9 mouse cellular contexts compared by ENCODE assay signal in the genomic region with DNA sequence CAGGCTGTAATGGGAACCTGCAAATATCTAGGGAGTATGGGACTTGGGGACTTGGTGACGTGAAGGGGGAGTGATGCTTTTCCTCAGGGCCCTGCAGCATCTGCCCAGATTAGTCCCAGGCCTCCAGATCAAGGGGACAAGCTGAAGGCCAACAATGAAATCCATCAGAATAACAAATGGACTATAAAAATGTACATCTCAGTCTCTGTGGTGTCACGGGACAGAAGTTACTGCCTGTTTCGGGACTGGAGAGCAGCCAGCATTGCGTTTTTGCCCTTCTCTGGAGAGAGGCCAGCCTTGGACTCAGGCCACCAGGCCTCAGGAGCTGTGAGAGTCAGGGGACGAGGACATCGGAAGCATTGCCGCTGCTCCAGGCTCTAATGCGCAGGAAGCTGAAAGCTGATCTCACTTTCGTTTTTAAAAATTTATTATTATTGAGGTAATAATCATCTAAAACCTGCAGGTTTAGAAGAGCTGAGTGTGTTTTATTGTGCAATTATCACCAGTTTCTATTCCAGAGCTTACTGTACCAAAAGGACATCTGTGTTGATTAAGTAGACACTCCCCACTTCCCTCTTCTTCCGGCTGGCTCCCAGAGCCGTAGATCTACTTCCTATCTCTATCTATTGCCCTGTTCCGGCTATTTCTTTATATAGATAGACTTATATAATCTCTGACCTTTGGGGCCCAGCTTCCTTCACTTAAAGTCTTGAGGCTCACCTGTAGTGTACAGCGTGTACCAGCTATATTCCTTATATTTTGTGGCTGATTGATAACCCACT.
DNase-seq lines count a peak whose midpoint lies in the region; ATAC-seq and TF ChIP-seq lines count a peak whose summit lies in the region.
"Had no signal": no experiment of that assay in that cellular context is flagged by ENCODE, and none has a peak within 500 bp of the region (broad histone marks: within the 10 kb centered on the region; RNA-seq: fewer than 3 reads in every experiment).

No protein-coding gene starts in this region.

- no peak for ATAC-seq in liver, embryonic 11.5 days (replicated peaks; ENCODE audit: low FRiP score)
- ATAC-seq in liver, embryonic 12.5 days, result no peak
- ATAC-seq in heart, postnatal 0 days (ENCODE audit: insufficient read depth, low read depth), result peak; percentile 55
- ATAC-seq in lung, embryonic 15.5 days (ENCODE audit: borderline replicate concordance, extremely low read depth, low FRiP score, low TSS enrichment), result peak; percentile 58; the same call in 1 of the 2 replicates
- ATAC-seq: Patski had no signal

- TF ChIP-seq POLR2A in bone marrow, adult 2 months (IDR thresholded peaks at IDR 0.05; ENCODE audit: borderline replicate concordance, control insufficient read depth, low read depth, low read length), result no peak

- H3K27me3 ChIP-seq in liver, embryonic 11.5 days (replicated peaks; ENCODE audit: control insufficient read depth, insufficient read depth, low read length), result no peaks in the 10 kb centered on the region; the same call in 1 of the 2 replicates
- no peaks in the 10 kb centered on the region; the same call in 1 of the 2 replicates for H3K27me3 ChIP-seq in liver, embryonic 12.5 days (replicated peaks)
- H3K27me3 ChIP-seq in heart, postnatal 0 days (ENCODE audit: control insufficient read depth, insufficient read depth, low read length), result 0 out of 2 replicates have a peak, but pooled peaks cover 3% of the 10 kb centered on the region
- no peaks in the 10 kb centered on the region for H3K27me3 ChIP-seq in lung, embryonic 15.5 days
- peaks cover 26% of the 10 kb centered on the region for H3K27me3 ChIP-seq in embryonic facial prominence, embryonic 10.5 days (replicated peaks; ENCODE audit: low read depth, poor library complexity, severe bottlenecking)
- H3K27me3 ChIP-seq: Patski had no signal

- H3K4me2 ChIP-seq in liver, embryonic 11.5 days, result no peak overlapping the region
- H3K4me2 ChIP-seq in liver, embryonic 12.5 days, result no peak overlapping the region
- H3K4me2 ChIP-seq in heart, postnatal 0 days (ENCODE audit: low read depth, low read length), result peak overlapping the region; percentile 42
- peak overlapping the region; percentile 30 for H3K4me2 ChIP-seq in lung, embryonic 15.5 days

- no peak for TF ChIP-seq CTCF in bone marrow, adult 2 months (IDR thresholded peaks at IDR 0.05; ENCODE audit: control insufficient read depth, insufficient read depth, low read length)
- no peak for TF ChIP-seq CTCF in heart, postnatal 0 days (IDR thresholded peaks at IDR 0.05; ENCODE audit: low read depth)

- no peak overlapping the region for H3K9ac ChIP-seq in liver, embryonic 11.5 days (ENCODE audit: low read depth, low read length)
- no peak overlapping the region for H3K9ac ChIP-seq in liver, embryonic 12.5 days
- H3K9ac ChIP-seq in heart, postnatal 0 days (replicated peaks; ENCODE audit: low read depth, low read length), result no peak overlapping the region
- H3K9ac ChIP-seq in lung, embryonic 15.5 days, result no peak overlapping the region

- H3K4me1 ChIP-seq in liver, embryonic 11.5 days (replicated peaks; ENCODE audit: control insufficient read depth, insufficient read depth, low read length), result no peaks in the 10 kb centered on the region
- peaks cover 5% of the 10 kb centered on the region for H3K4me1 ChIP-seq in liver, embryonic 12.5 days
- H3K4me1 ChIP-seq in bone marrow, adult 2 months (ENCODE audit: control insufficient read depth, insufficient read depth, low read length), result no peaks in the 10 kb centered on the region; the same call in 1 of the 2 replicates
- H3K4me1 ChIP-seq in heart, postnatal 0 days (ENCODE audit: control insufficient read depth, insufficient read depth), result peaks cover 18% of the 10 kb centered on the region
- H3K4me1 ChIP-seq in lung, embryonic 15.5 days, result peaks cover 10% of the 10 kb centered on the region
- H3K4me1 ChIP-seq in embryonic facial prominence, embryonic 10.5 days, result peaks cover 15% of the 10 kb centered on the region

- peak; percentile 24 for DNase-seq in liver, embryonic 11.5 days (ENCODE audit: low spot score)
- peak; percentile 60 for DNase-seq in heart, postnatal 0 days (ENCODE audit: low spot score)
- no peak for DNase-seq in spleen, adult 12 weeks (ENCODE audit: low spot score)
- no peak for DNase-seq in embryonic facial prominence, embryonic 10.5 days (ENCODE audit: low spot score)
- no peak for DNase-seq in c-Kit-positive CD71-positive TER-119-positive erythroid progenitor cells, embryonic 14.5 days (ENCODE audit: low spot score)

- H3K9me3 ChIP-seq in liver, embryonic 11.5 days (ENCODE audit: control insufficient read depth, low read length), result no peaks in the 10 kb centered on the region
- H3K9me3 ChIP-seq in liver, embryonic 12.5 days (replicated peaks), result no peaks in the 10 kb centered on the region
- H3K9me3 ChIP-seq in heart, postnatal 0 days (replicated peaks; ENCODE audit: control insufficient read depth, low read length), result no peaks in the 10 kb centered on the region
- H3K9me3 ChIP-seq in lung, embryonic 15.5 days, result no peaks in the 10 kb centered on the region
- no peaks in the 10 kb centered on the region for H3K9me3 ChIP-seq in embryonic facial prominence, embryonic 10.5 days

- TF ChIP-seq EP300 in heart, postnatal 0 days (IDR thresholded peaks at IDR 0.05; ENCODE audit: low read depth), result no peak

- H3K27ac ChIP-seq in liver, embryonic 11.5 days (ENCODE audit: low read depth, low read length), result no peak overlapping the region
- H3K27ac ChIP-seq in liver, embryonic 12.5 days, result no peak overlapping the region
- H3K27ac ChIP-seq in bone marrow, adult 2 months (ENCODE audit: control insufficient read depth, insufficient read depth, low read depth, low read length, poor library complexity), result no peak overlapping the region
- H3K27ac ChIP-seq in heart, postnatal 0 days (ENCODE audit: low read depth), result no peak overlapping the region
- no peak overlapping the region for H3K27ac ChIP-seq in lung, embryonic 15.5 days
- no peak overlapping the region for H3K27ac ChIP-seq in embryonic facial prominence, embryonic 10.5 days (replicated peaks)

- no peaks in the 10 kb centered on the region for H3K36me3 ChIP-seq in liver, embryonic 11.5 days (ENCODE audit: control insufficient read depth, insufficient read depth, low read length)
- no peaks in the 10 kb centered on the region for H3K36me3 ChIP-seq in liver, embryonic 12.5 days
- no peaks in the 10 kb centered on the region for H3K36me3 ChIP-seq in heart, postnatal 0 days (replicated peaks; ENCODE audit: control insufficient read depth, insufficient read depth, low read length)
- H3K36me3 ChIP-seq in lung, embryonic 15.5 days, result no peaks in the 10 kb centered on the region
- no peaks in the 10 kb centered on the region for H3K36me3 ChIP-seq in embryonic facial prominence, embryonic 10.5 days (replicated peaks)

- WGBS in liver, embryonic 11.5 days, result 82% methylated on average over 13 of the region's 13 CpGs
- 66% methylated on average over 13 of the region's 13 CpGs for WGBS in liver, embryonic 12.5 days (ENCODE audit: insufficient replicate concordance)
- WGBS in bone marrow, adult 2 months, result 44% methylated on average over 13 of the region's 13 CpGs
- 24% methylated on average over 13 of the region's 13 CpGs for WGBS in heart, postnatal 0 days
- 51% methylated on average over 13 of the region's 13 CpGs for WGBS in lung, embryonic 15.5 days
- 90% methylated on average over 13 of the region's 13 CpGs for WGBS in embryonic facial prominence, embryonic 10.5 days

- no peak overlapping the region for H3K4me3 ChIP-seq in liver, embryonic 11.5 days (ENCODE audit: low read depth, low read length)
- H3K4me3 ChIP-seq in liver, embryonic 12.5 days, result no peak overlapping the region
- peak overlapping the region; percentile 1 for H3K4me3 ChIP-seq in bone marrow, adult 2 months (replicated peaks; ENCODE audit: control insufficient read depth, low read depth, low read length)
- H3K4me3 ChIP-seq in heart, postnatal 0 days (ENCODE audit: low read depth, low read length), result 0 out of 2 replicates have a peak overlapping the region, but pooled peaks have one; percentile 5
- H3K4me3 ChIP-seq in lung, embryonic 15.5 days, result no peak overlapping the region
- no peak overlapping the region for H3K4me3 ChIP-seq in embryonic facial prominence, embryonic 10.5 days

Comparison
In these comparisons a context has a peak if more than half of its experiments do, and no peak if none do; other contexts are left out.
1. ATAC-seq: peak in heart, postnatal 0 days (single experiment) and lung, embryonic 15.5 days (single experiment); none in liver, embryonic 11.5 days (single experiment) and liver, embryonic 12.5 days (single experiment).
2. DNase-seq: peak in liver, embryonic 11.5 days (single experiment) and heart, postnatal 0 days (single experiment); none in spleen, adult 12 weeks (single experiment), embryonic facial prominence, embryonic 10.5 days (single experiment) and c-Kit-positive CD71-positive TER-119-positive erythroid progenitor cells, embryonic 14.5 days (single experiment).
3. H3K4me2 ChIP-seq: peak in heart, postnatal 0 days (single experiment) and lung, embryonic 15.5 days (single experiment); none in liver, embryonic 11.5 days (single experiment) and liver, embryonic 12.5 days (single experiment).
4. H3K4me3 ChIP-seq: peak in bone marrow, adult 2 months (single experiment) and heart, postnatal 0 days (single experiment); none in liver, embryonic 11.5 days (single experiment), liver, embryonic 12.5 days (single experiment), lung, embryonic 15.5 days (single experiment) and embryonic facial prominence, embryonic 10.5 days (single experiment).